Mouse (Mus musculus) spleen, postnatal 0 days (tissue): ENCODE measurements around the gene Olfr1030. TPM values are rescaled to one million over a fixed set of nuclear protein-coding genes. Genes with fewer than 3 reads are reported as not detected.

ENCODE experiments used
- polyA plus RNA-seq: library from polyadenylated mRNA; unstranded; fragments of >200 nt; fragmentation: Nextera tagmentation; extraction: Ambion mirVana; gene quantifications from 2 replicates; pipeline ENCODE4 v1.2.1, GENCODE M21; 2015

Olfr1030 gene
- polyA plus RNA-seq, result not detected in 2 replicates

DNA sequence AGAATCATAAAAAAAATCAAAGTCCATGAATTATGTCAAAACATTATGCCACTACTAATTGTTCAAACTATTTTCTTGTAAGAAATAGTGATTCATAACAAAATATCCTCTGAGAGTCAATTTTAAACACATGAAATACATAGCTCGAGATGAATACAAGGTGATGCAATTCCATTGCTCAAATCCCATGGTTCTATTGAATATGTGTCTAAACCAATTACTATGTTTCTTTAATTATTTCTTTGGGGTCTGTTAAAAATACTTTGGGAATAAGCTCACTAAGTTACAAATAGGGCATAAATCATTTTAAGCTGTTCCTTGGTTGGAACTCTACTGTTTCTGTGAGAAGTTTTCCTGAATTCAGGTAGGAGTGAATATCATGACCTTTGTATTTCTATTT lies at the start of gene Olfr1030:
Gene Olfr1030 (plus strand): TSS at position 301 of the 400 bp plus-strand sequence.

DNA sequence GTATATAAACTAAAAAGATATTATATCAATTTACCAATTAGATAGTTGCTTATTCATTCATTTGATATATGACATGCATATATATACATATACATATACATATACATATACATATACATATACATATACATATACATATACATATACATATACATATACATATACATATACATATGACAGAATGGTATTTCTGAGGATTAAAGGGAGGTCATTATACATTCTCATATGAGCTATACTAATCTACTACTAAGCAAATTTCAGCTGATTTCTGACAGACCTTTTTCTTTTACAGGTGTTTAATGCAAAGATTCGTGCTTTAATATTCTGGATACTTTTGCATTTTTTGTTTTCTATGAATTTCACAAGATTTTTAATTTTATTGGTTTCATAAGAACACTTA lies 28.9 kb upstream of the Olfr1030 start, which contains the start of gene Olfr1028:
Gene Olfr1028 (plus strand): TSS at position 301 of the 400 bp plus-strand sequence.

DNA sequence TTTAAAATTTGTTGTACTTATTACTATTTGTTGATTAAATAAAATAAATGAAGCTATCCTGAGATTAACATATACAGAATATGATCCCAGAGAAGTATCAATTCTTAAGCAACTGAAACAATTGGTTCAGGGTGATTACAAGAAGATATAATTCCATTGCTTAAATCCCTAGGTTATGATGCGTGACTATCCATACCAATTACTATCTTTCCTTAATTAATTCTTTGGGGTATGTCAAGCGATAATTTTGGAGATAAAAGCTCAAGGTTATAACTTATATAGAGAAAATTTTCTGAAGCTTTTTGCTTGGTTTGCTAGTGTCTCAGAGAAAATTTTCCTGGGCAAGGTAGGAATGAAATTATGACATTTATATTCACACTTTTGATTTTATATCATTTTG lies 5.5 kb upstream of the Olfr1030 start, which contains the start of gene Olfr1029:
Gene Olfr1029 (plus strand): TSS at position 301 of the 400 bp plus-strand sequence.

DNA sequence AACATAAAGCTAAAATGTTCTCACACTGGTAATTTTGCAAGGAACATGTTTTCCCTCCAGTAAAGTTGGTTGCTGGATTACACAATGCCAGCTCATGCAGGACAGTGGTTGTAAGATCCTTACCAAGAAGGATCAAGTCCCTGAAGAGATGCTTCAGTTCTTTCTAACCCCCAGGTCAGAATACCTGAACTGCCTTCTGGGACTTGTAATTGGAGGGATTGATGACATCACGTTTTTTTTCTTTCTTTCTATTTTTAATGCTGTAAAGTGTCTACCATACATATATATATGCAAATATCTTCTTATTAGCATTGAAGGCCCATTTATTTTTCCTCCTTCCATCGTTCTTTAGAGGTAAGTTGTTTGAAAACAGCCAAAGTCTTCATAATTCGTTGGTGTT lies 10.9 kb downstream of the Olfr1030 start, which contains the start of gene Olfr1031:
Gene Olfr1031 (plus strand): TSS at position 301 of the 400 bp plus-strand sequence.

DNA sequence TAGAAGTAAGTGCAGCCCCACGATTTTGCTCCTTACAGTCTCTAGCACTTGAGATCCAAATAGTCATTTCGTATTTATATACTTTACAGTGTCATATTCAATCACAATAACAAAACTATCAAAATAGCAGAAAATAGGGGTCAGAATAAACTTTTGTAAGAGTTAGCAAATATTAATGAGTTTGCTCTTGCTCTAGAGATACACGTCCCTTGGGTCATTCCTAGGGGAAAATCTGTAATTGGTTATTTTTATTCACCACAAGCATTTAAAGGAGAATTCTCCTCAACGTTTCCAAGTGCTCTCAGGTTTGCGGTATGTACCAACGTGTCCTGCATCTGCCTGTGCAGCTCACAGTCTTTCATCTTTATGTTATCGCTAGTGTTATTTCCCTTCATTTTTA lies 26.2 kb downstream of the Olfr1030 start, which contains the start of gene Olfr1032:
Gene Olfr1032 (plus strand): TSS at position 301 of the 400 bp plus-strand sequence.

DNA sequence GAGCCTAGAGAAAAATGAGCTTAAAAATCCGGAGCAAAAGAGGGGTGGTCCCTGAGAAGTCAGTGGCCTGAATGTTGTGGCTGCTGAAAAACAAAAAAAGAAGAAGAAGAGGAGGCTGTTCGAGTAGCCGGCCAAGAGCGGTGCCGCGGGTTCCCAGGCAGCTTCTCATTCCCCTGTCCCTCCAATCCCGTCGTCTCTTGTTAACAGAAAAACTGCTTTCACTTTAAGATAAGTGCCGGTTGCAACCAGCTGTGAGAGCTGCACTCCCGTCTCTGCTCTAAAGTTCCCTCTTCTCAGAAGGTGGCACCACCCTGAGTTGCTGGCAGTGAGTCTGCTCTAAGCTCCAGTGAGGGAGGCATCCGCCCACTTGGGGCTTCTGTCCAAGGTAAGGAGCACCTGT lies 41.3 kb downstream of the Olfr1030 start, which contains the start of gene Olfr1033:
Gene Olfr1033 (plus strand): TSS at position 228 of the 400 bp plus-strand sequence.

Other genes with a start within 250 kb of the Olfr1030 start
- not detected in 2 replicates for gene Olfr1012, start 216.5 kb upstream of the Olfr1030 start, polyA plus RNA-seq
- gene Olfr1013, start 212.2 kb upstream of the Olfr1030 start, polyA plus RNA-seq, result not detected in 2 replicates
- not detected in 2 replicates for gene Olfr1014, start 206.6 kb upstream of the Olfr1030 start, polyA plus RNA-seq
- gene Olfr1015, start 197.3 kb upstream of the Olfr1030 start, polyA plus RNA-seq, result not detected in 2 replicates
- not detected in 2 replicates for gene Olfr1016, start 176.7 kb upstream of the Olfr1030 start, polyA plus RNA-seq
- not detected in 2 replicates for gene Olfr1018, start 160.8 kb upstream of the Olfr1030 start, polyA plus RNA-seq
- not detected in 2 replicates for gene Olfr1019, start 133.8 kb upstream of the Olfr1030 start, polyA plus RNA-seq
- not detected in 2 replicates for gene Olfr1020, start 132.2 kb upstream of the Olfr1030 start, polyA plus RNA-seq
- not detected in 2 replicates for gene Olfr1022, start 110.7 kb upstream of the Olfr1030 start, polyA plus RNA-seq
- gene Olfr1023, start 93.6 kb upstream of the Olfr1030 start, polyA plus RNA-seq, result not detected in 2 replicates
- gene Olfr1024, start 74.2 kb upstream of the Olfr1030 start, polyA plus RNA-seq, result not detected in 2 replicates
- gene Olfr1025-ps1, start 64.1 kb upstream of the Olfr1030 start, polyA plus RNA-seq, result not detected in 2 replicates
- gene Olfr1026, start 57.7 kb upstream of the Olfr1030 start, polyA plus RNA-seq, result not detected in 2 replicates
- gene Olfr1028, start 28.8 kb upstream of the Olfr1030 start, polyA plus RNA-seq, result not detected in 2 replicates
- not detected in 2 replicates for gene Olfr1029, start 5.4 kb upstream of the Olfr1030 start, polyA plus RNA-seq
- gene Olfr1031, start 11.0 kb downstream of the Olfr1030 start, polyA plus RNA-seq, result not detected in 2 replicates
- gene Olfr1032, start 26.3 kb downstream of the Olfr1030 start, polyA plus RNA-seq, result not detected in 2 replicates
- 5.2 and 5.3 TPM in 2 replicates for gene Olfr1033, start 41.4 kb downstream of the Olfr1030 start, polyA plus RNA-seq
- gene Olfr1034, start 66.6 kb downstream of the Olfr1030 start, polyA plus RNA-seq, result 0.05 and 0.07 TPM in 2 replicates
- not detected in 2 replicates for gene Olfr1036, start 94.7 kb downstream of the Olfr1030 start, polyA plus RNA-seq
- not detected in 2 replicates for gene Olfr1037, start 108.1 kb downstream of the Olfr1030 start, polyA plus RNA-seq
- gene Olfr1039, start 156.7 kb downstream of the Olfr1030 start, polyA plus RNA-seq, result not detected in 2 replicates
- not detected in 2 replicates for gene Olfr1040, start 167.5 kb downstream of the Olfr1030 start, polyA plus RNA-seq
- gene Olfr1042, start 182.6 kb downstream of the Olfr1030 start, polyA plus RNA-seq, result not detected in 2 replicates
- not detected in 2 replicates for gene Olfr1043, start 188.2 kb downstream of the Olfr1030 start, polyA plus RNA-seq
- gene Olfr1044, start 198.5 kb downstream of the Olfr1030 start, polyA plus RNA-seq, result 0.27 TPM in 1 of 2 replicates, not detected in the other
- gene Olfr52, start 206.4 kb downstream of the Olfr1030 start, polyA plus RNA-seq, result not detected in 2 replicates
- not detected in 2 replicates for gene Olfr1045, start 223.7 kb downstream of the Olfr1030 start, polyA plus RNA-seq
- not detected in 2 replicates for gene Olfr1046, start 240.0 kb downstream of the Olfr1030 start, polyA plus RNA-seq